Mouse (Mus musculus) CD8-positive naive resting alpha-beta T cell, adult 2 months (primary cell): ENCODE data around the gene Stk11.
A peak's percentile ranks its signal among the peaks of the same experiment; 100 is the strongest.
"Not testable (repeated sequence)": the region's sequence is repeated elsewhere in the genome, so short reads cannot be mapped to it uniquely, and the experiment has no call there.

Experiments
- DNase-seq, 2 experiments: peaks; one replicate each; pipeline ENCODE4 v3.0.0; 2022; ENCODE audit warnings: low read depth in 2 of 2, low spot score in 2 of 2

Stk11 gene

DNA sequence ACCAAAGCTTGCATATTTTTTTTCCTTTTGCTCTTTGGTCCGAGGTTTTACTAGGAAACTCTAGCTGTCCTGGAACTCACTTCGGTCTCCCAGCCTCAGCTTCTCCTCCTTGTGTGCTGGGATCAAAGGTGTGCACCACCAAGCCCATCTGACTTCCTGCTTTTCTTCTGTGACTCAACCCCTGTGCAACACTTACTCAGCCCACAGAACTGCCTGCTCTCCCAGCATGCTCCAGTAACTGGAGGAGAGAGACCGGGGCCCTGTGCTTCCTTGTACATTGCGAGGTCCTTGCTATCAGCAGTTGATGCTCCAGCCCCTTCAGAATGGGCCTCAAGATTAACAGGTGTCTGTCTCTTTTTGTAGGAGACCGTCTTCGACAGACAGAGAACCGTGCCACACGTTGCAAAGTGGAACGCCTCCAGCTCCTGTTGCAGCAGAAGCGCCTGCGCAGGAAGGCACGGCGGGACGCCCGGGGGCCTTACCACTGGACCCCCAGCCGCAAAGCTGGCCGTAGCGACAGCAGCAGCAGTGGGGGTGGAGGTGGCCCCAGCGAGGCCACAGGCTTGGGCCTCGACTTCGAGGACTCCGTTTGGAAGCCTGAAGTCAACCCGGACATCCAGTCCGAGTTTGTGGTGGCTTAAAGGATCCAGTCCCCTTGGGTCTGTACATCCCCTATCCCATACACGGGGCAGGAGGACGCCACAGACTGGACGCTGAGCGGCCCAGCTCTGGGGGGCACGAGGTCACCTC is 40.6 kb downstream of the Stk11 start:
- DNase-seq, result no peak

- DNase-seq, result no peak
Measured at GRCm38 (mm10) chr10:80156752-80157053, 41.1 kb downstream of the Stk11 start.

DNA sequence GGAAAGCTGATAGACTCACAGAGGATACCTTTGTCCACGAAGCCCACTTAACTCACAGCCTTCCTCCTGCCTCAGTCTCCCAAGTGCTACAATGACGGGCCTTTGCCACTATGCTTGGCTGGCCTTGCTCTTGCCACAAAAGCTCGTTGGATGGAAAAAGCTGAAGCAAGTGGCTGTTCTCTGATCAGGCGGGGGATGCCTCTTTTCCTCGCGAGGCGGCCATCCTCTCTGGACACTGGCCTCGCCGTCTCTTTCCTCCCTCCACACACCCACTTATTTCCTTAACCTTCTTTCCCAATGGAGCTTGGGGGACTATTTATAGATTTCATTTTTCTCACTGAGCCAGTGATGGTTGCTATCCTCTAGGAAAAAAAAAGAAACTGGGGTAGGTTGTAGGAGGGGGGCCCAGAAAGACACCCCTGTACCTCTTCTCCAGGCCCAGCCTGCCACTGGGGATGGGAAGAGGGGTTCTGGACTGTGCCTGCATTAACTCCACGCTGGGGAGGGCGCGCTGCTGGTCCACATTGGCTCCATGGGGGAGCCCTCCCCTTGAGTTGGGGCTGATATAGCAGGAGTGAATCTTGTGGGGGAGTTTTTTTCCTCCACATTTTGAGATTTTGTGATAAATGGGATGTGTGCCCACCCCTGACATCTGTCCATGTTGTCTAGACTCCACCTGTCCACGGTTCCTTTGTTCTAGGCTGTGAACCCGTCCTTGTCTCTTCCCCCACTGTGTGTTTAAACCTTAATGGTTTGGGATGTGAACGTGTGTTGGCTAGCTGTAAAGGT is 41.7 kb downstream of the Stk11 start:
- no peak for DNase-seq

DNA sequence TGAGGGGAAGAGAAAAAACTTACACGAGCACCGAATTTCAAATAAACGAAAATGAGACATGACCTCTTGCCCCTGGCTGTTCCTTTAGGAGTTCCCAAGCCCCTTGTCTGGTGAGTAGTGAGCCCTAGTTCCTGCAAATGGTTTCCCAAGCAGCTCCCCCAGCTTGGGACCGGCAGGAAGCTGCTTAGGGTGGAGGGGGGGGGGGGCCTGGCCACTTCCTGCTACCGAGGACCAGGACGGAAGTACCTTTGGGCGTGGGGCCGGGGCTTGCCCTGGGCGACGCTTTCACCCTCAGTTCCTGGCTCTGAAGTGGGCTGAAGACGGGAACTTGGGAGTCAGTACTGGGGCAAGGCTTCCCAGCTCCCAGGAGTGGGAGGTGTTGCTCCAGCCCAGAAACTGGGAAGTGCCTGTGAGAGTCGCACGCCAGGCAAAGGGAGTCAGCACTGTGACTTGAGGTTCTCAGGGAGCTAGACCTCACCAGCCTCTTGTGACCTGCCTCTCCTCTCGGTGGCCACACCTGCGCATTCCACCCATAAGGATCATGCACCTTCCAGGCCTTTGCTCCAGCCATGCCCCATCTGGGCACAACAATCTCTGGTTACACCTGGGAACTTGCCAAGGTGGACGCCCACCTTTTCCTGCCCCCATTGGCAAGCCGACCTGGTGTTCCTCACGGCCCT is 42.8 kb downstream of the Stk11 start:
- peak in 1 of 2 experiments; percentile 53 for DNase-seq

GRCm38 (mm10) chr10:80159021-80159560 is 43.5 kb downstream of the Stk11 start:
- no peak for DNase-seq

DNA sequence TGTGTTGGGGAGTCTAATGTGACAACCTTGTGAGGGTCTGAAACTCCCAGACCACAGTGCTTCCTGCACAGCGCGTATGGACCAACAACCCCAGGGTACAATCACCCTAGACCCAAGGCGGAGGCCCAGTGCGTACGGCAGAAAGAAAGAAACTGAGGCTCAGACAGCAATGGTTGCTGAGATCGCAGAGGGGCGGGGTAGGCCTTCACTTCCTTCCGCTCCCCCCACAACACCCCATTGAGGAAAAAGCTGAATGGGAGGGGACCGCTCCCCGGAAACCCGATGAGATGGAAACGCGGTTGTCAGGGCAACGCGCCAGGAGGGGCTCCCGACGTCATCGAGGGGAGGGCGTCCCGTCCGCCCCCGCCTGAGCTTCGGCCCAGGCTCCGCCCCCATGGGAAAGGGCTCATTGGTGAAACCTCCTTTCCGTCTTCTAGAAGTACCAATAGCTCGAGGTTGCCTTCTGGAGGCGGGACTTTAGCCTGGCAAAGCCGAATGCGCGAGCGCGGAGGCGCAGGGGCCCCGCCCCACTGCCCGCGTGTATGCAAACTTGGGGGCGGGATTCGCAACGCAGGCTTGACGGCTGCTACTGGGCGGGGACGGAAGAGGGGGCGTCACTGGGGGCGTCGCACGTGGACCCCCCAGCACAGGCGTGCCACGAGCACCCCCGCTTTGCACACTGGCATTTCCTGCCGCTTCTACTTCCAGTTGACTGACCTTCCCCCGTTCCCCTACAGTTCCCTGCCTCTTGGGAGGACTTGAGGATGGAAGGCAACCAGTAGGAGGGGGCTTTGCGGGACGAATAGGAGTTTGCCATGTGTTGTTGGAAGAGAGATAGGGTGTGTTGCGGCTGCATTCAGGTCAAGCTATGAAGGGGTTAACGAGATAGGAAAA is 44.2 kb downstream of the Stk11 start:
- DNase-seq, result peak; percentile 99

DNA sequence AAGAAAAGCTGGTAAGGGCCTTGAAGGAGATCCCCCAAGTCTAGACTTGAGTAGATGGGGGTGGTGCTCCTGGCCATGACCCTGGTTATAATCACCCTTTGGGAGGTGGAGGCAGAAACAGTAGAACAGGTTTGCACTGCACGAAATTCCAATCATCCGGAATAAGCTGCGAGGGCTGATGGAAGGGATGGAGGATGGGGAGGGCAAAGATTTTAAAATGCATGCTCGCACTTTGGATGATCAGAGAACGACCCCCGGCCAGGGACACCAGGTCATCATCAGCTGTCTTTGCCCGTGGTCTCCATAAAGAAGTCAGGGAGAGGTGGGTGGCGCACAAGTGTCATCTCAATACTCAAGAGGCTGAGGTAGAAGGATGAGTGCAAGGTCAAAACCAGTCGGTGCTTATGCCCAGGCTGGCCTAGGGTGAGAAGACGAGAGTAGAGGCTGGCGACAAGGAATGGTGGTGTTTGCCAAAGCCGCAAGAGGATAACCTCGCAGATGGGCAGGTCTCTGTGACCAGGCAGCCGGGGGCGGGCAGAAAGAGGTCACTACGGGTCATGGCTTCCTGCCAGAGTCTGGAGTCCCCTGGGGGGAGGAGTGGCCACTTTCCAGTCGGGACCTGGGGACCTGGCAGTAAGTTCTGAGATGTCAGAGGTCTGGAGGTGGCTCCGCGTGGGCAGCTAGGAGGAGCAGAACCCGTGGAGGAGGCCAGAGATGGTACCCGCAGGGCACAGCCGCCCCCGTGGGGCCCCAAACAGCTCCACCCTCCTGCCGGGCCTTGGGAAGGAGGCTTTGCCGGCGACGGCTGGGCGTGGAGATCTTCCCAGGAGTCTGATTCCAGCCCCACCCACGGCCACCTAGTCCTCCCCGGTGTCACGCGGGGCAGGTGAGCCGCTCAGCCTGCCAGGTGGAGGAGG is 45.1 kb downstream of the Stk11 start:
- DNase-seq, result no peak

DNA sequence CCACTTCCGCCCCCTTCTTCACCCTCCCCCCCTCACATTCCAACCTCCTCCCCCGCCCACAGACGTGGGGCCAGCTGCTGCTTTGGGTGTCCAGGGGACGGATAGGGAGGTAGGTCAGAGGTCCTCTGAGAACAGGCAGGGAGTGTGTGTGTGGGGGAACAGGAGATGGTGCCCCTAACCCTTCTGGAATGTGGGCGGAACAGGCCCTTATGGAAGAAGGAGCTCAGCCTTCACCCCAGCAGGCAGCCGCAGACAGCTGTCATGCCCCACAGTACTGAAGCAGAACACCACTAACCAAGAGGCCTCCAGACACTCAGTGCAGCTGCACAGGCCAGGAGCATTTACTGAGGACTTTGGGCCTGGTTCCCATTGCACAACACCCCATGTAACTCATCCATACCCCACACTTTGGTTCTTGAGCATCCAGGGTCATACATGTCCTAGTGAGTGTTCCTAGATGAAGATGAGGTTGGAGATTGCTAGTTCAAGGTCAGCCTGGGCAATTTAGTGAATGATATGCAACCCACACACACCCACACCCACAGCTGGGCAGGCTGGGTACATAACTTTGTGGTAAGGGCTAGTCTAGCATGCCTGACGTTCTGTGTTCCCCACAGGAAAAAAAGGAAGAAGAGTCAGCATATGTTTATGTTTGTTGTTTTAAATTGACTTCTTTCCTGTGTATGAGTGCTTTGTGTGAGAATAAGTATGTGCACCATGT is 46.1 kb downstream of the Stk11 start:
- DNase-seq, result no peak

DNA sequence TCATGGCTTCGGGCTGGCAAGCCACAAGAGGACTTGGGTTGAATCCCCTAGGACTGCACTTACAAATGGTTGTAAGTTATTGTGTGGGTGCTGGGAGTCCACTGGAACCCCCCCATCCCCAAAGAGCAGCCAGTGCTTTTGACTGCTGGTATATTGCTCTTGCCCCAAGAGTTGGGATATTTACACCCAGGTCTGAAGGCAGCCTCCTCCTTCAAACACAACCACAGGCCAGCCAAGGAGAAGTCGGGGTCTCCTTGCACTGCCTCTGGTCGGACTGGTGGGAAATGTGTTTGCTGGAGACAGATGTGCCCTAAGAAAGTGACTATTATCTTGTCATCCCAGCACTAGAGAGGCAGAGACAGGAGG is 46.6 kb downstream of the Stk11 start:
- no peak for DNase-seq

DNA sequence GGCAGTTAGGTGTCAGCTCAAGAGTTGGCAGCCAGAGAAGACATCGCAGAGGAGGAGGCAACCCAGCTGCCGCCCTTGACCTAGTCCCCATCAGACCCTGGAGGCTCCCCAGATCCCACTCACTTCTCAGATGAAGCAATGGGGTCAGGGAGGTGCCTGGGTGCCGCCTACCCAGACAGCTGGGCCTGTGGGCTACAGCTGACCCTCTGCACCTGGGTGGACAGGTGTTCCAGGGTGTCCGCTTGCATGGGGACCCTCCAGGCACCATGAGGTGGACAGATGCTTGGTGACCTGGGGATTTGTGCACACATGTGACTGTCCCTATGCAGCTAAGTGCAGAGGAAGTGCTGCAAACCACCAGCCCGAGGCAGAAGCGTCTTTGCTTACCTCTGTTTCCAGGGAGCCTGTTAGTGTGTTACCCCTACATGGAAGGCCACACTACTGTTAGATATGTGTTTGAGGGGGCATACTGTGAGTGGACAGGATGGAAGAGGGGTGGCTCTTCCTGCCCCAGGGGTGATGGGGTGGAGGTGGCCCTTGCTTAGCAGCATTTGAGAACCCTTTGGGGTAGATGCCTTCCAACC is 47.2 kb downstream of the Stk11 start:
- no peak for DNase-seq

GRCm38 (mm10) chr10:80163721-80164120 is 48.1 kb downstream of the Stk11 start:
- no peak for DNase-seq

GRCm38 (mm10) chr10:80164161-80164997 is 48.8 kb downstream of the Stk11 start:
- no peak for DNase-seq

- peak; percentile 88 to 91 for DNase-seq
Measured at GRCm38 (mm10) chr10:80164998-80165344, 49.4 kb downstream of the Stk11 start.

GRCm38 (mm10) chr10:80165392-80166128 is 50.0 kb downstream of the Stk11 start, which contains the start of gene Cirbp:
Gene Cirbp (plus strand): TSS chr10:80165985.
- no peak for DNase-seq

- not testable (repeated sequence) for DNase-seq
Measured at GRCm38 (mm10) chr10:80166136-80166535, 50.5 kb downstream of the Stk11 start.

GRCm38 (mm10) chr10:80167460-80168037 is 51.9 kb downstream of the Stk11 start:
- peak; percentile 99 for DNase-seq
